Mouse (Mus musculus) intestine, embryonic 16.5 days (tissue): ENCODE results near the gene Rnf10. TPM values are rescaled to one million over a fixed set of nuclear protein-coding genes. Genes with fewer than 3 reads are reported as not detected.

Experiments used
- ATAC-seq: fragments of 200-750 bp; cut with Nextera tagmentation; 2 replicates; pipeline ENCODE4 v1.8.0; 2017; ENCODE audit warnings: moderate TSS enrichment, moderate library complexity
- H3K27ac ChIP-seq: fragments of 300-500 bp; sonication (generic); 2 replicates; pipeline ENCODE4 v1.5.1; 2014; ENCODE audit warnings: mild to moderate bottlenecking, low read length
- H3K27me3 ChIP-seq: fragments of 300-500 bp; sonication (generic); replicated peaks from 2 replicates; pipeline ENCODE4 v1.6.1; 2014; ENCODE audit warnings: low read length, control low read depth, mixed read lengths; ENCODE audit not compliant: control insufficient read depth, insufficient read depth
- H3K36me3 ChIP-seq: fragments of 300-500 bp; sonication (generic); 2 replicates; pipeline ENCODE4 v1.6.1; 2014; ENCODE audit warnings: low read length, control low read depth; ENCODE audit not compliant: control insufficient read depth, insufficient read depth
- H3K4me1 ChIP-seq: fragments of 300-500 bp; sonication (generic); 2 replicates; pipeline ENCODE4 v1.6.1; 2014; ENCODE audit warnings: low read length, control low read depth, mixed read lengths; ENCODE audit not compliant: control insufficient read depth, insufficient read depth
- H3K4me2 ChIP-seq: fragments of 300-500 bp; sonication (generic); 2 replicates; pipeline ENCODE4 v1.6.1; 2014; ENCODE audit warnings: low read depth, low read length, control low read depth
- H3K4me3 ChIP-seq: fragments of 300-500 bp; sonication (generic); 2 replicates; pipeline ENCODE4 v1.5.1; 2014; ENCODE audit warnings: mild to moderate bottlenecking, low read length
- H3K9ac ChIP-seq: fragments of 300-500 bp; sonication (generic); 2 replicates; pipeline ENCODE4 v1.6.1; 2014; ENCODE audit warnings: low read depth, low read length
- H3K9me3 ChIP-seq: fragments of 300-500 bp; sonication (generic); 2 replicates; pipeline ENCODE4 v1.6.1; 2016; ENCODE audit warnings: low read length, control low read depth; ENCODE audit not compliant: control insufficient read depth
- WGBS: fragments of 180-500 bp; shearing (Covaris S2); extraction: QIAGEN DNeasy Blood & Tissue Kit; methylation state at CpG from one replicate; pipeline ENCODE4 v1.1.7; 2014; 5-methylcytosine and 5-hydroxymethylcytosine counted together
- polyA plus RNA-seq: library from polyadenylated mRNA; unstranded; fragments of >200 nt; fragmentation: Nextera tagmentation; extraction: Ambion mirVana; gene quantifications from 2 replicates; pipeline ENCODE4 v1.2.1, GENCODE M21; 2015

The Rnf10 gene
- polyA plus RNA-seq, 1 experiment from 2014 or later: 90.4 TPM

- Histone ChIP-seq H3K9ac (no peak overlapping the region), H3K4me1 (peaks cover 5% of the 10 kb centered on the region), H3K36me3 (no peaks in the 10 kb centered on the region), H3K4me2 (no peak overlapping the region), H3K9me3 (no peaks in the 10 kb centered on the region), H3K27me3 (0 out of 2 replicates have a peak, but pooled peaks cover 2% of the 10 kb centered on the region), H3K27ac (no peak overlapping the region), H3K4me3 (no peak overlapping the region)
- 35% methylated on average over 16 of the region's 16 CpGs for WGBS
- ATAC-seq: no peak
Observed at GRCm38 (mm10) chr5:115231552-115232120, 41.1 kb downstream of the Rnf10 start.

GRCm38 (mm10) chr5:115230830-115231551, 41.7 kb downstream of the Rnf10 start:
- WGBS: 55% methylated on average over 15 of the region's 15 CpGs
- H3K27me3 ChIP-seq: 0 out of 2 replicates have a peak, but pooled peaks cover 2% of the 10 kb centered on the region
- no peak for ATAC-seq
- no peaks in the 10 kb centered on the region for H3K36me3 ChIP-seq
- H3K9ac ChIP-seq: no peak overlapping the region
- peaks cover 5% of the 10 kb centered on the region for H3K4me1 ChIP-seq
- no peak overlapping the region for H3K4me2 ChIP-seq
- no peak overlapping the region for H3K4me3 ChIP-seq
- H3K27ac ChIP-seq: no peak overlapping the region
- H3K9me3 ChIP-seq: no peaks in the 10 kb centered on the region

DNA sequence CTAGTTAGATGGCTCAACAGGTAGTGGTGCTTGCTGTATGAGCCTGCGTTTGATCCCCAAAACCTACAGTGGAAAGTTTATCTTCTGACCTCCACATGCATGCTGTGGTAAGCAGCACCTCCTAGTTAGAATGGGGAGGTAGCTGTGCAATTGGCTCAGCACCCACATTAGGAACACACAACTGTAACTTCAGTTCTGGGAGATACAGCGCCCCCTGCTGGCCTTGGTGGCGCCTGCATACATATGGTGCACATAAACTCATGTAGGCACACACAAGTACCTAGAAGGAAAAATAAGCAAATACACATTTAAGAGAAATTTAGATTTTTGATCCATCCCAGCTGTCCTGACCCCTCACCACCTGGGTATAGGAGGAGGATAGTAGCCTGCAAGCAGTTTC, 50.2 kb downstream of the Rnf10 start:
- Histone ChIP-seq H3K36me3 (no peaks in the 10 kb centered on the region), H3K9me3 (peaks cover 5% of the 10 kb centered on the region; the same call in 1 of the 2 replicates), H3K27me3 (no peaks in the 10 kb centered on the region), H3K27ac (no peak overlapping the region), H3K4me2 (no peak overlapping the region), H3K4me1 (no peaks in the 10 kb centered on the region), H3K4me3 (no peak overlapping the region), H3K9ac (no peak overlapping the region)
- WGBS: 74% methylated on average over 3 of the region's 3 CpGs
- ATAC-seq: no peak

GRCm38 (mm10) chr5:115220931-115221640, 51.6 kb downstream of the Rnf10 start:
- Histone ChIP-seq H3K4me1 (no peaks in the 10 kb centered on the region), H3K4me2 (no peak overlapping the region)
- WGBS: 40% methylated on average over 13 of the region's 13 CpGs

GRCm38 (mm10) chr5:115217998-115218397, 54.7 kb downstream of the Rnf10 start:
- Histone ChIP-seq H3K4me1 (0 out of 2 replicates have a peak, but pooled peaks cover 3% of the 10 kb centered on the region), H3K27me3 (peaks cover 5% of the 10 kb centered on the region; the same call in 1 of the 2 replicates), H3K36me3 (no peaks in the 10 kb centered on the region), H3K9me3 (peaks cover 5% of the 10 kb centered on the region; the same call in 1 of the 2 replicates), H3K27ac (no peak overlapping the region), H3K4me3 (no peak overlapping the region), H3K9ac (no peak overlapping the region), H3K4me2 (no peak overlapping the region)
- WGBS: 92% methylated on average over 12 of the region's 12 CpGs
- no peak for ATAC-seq

More at GRCm38 (mm10) chr5:115220931-115221640, 51.6 kb downstream of the Rnf10 start:
- H3K27ac ChIP-seq: no peak overlapping the region
- H3K9ac ChIP-seq: no peak overlapping the region
- H3K36me3 ChIP-seq: no peaks in the 10 kb centered on the region
- ATAC-seq: no peak
- H3K9me3 ChIP-seq: peaks cover 5% of the 10 kb centered on the region; the same call in 1 of the 2 replicates
- H3K27me3 ChIP-seq: no peaks in the 10 kb centered on the region
- no peak overlapping the region for H3K4me3 ChIP-seq

GRCm38 (mm10) chr5:115215273-115216185, 57.2 kb downstream of the Rnf10 start:
- ATAC-seq: 0 out of 2 replicates have a peak, but pooled peaks have one; percentile 16
- Histone ChIP-seq H3K9ac (peak overlapping the region; percentile 60; the same call in 1 of the 2 replicates), H3K9me3 (no peaks in the 10 kb centered on the region), H3K36me3 (no peaks in the 10 kb centered on the region), H3K27me3 (peaks cover 5% of the 10 kb centered on the region; the same call in 1 of the 2 replicates), H3K27ac (no peak overlapping the region), H3K4me3 (peak overlapping the region; percentile 45), H3K4me2 (peak overlapping the region; percentile 66; the same call in 1 of the 2 replicates), H3K4me1 (0 out of 2 replicates have a peak, but pooled peaks cover 3% of the 10 kb centered on the region)
- 25% methylated on average over 27 of the region's 27 CpGs for WGBS

DNA sequence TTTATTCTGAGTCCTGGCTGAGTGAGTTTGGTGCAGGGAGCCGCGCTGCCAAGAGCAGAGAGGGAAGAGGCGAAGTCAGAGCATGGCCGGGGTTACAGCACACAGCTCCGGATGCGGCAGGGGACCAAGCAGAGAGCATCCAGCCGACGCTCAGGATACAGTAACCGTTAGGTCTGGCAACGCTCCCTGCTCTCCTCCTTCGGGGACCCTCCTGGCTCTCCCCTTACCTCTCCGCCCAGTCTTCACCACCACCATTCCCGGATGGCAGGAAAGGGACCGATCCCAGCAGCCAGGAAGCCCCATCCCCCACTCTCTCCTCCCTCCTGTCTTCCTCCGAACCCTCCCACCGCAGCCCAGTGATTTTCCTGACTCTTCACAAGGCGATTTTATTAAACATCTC, 57.8 kb downstream of the Rnf10 start:
- 0 out of 2 replicates have a peak, but pooled peaks cover 3% of the 10 kb centered on the region for H3K4me1 ChIP-seq
- H3K4me3 ChIP-seq: peak overlapping the region; percentile 45
- no peaks in the 10 kb centered on the region for H3K9me3 ChIP-seq
- no peak overlapping the region for H3K27ac ChIP-seq
- no peak for ATAC-seq
- under 1% methylated on average over 17 of the region's 17 CpGs for WGBS
- H3K4me2 ChIP-seq: peak overlapping the region; percentile 66
- H3K36me3 ChIP-seq: no peaks in the 10 kb centered on the region
- H3K27me3 ChIP-seq: peaks cover 5% of the 10 kb centered on the region; the same call in 1 of the 2 replicates
- peak overlapping the region; percentile 60 for H3K9ac ChIP-seq

- no peak overlapping the region for H3K4me2 ChIP-seq
- H3K9me3 ChIP-seq: no peaks in the 10 kb centered on the region
- peaks cover 5% of the 10 kb centered on the region; the same call in 1 of the 2 replicates for H3K27me3 ChIP-seq
- H3K4me1 ChIP-seq: 0 out of 2 replicates have a peak, but pooled peaks cover 3% of the 10 kb centered on the region
- no peak overlapping the region for H3K4me3 ChIP-seq
- no peaks in the 10 kb centered on the region for H3K36me3 ChIP-seq
- H3K27ac ChIP-seq: no peak overlapping the region
- no peak overlapping the region for H3K9ac ChIP-seq
- WGBS: 51% methylated on average over 4 of the region's 4 CpGs
- no peak for ATAC-seq
Observed at GRCm38 (mm10) chr5:115212861-115213260, 59.8 kb downstream of the Rnf10 start.
